In the genomic region with DNA sequence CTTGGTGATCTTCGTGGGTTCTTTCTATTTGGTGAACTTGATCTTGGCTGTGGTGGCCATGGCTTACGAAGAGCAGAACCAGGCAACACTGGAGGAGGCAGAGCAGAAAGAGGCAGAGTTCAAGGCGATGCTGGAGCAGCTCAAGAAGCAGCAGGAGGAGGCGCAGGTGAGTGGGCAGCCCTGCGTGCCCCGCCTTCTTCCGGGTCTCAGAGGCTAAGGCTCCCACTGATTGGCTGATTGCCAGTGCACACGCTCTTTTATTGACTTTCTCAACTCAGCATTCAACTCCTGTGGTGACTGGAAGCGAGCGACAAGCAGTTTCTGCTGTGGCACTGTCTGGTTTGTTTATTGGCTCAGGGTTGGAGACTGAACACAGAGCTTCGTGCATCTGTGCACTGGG, we compare ENCODE assay signal across 10 mouse cellular contexts.
DNase-seq lines count a peak whose midpoint lies in the region; ATAC-seq lines count a peak whose summit lies in the region.
"Had no signal": no experiment of that assay in that cellular context is flagged by ENCODE, and none has a peak within 500 bp of the region (broad histone marks: within the 10 kb centered on the region; RNA-seq: fewer than 3 reads in every experiment).

No protein-coding gene starts in this region.

- H3K9me3 ChIP-seq in midbrain, embryonic 14.5 days (ENCODE audit: control insufficient read depth, low read length), result no peaks in the 10 kb centered on the region
- no peaks in the 10 kb centered on the region for H3K9me3 ChIP-seq in midbrain, embryonic 10.5 days (replicated peaks)
- H3K9me3 ChIP-seq in intestine, embryonic 16.5 days (ENCODE audit: control insufficient read depth, low read length), result no peaks in the 10 kb centered on the region
- H3K9me3 ChIP-seq: limb, embryonic 15.5 days had no signal

- no peak for ATAC-seq in midbrain, embryonic 14.5 days (ENCODE audit: low FRiP score, low TSS enrichment)
- peak; percentile 88 for ATAC-seq in intestine, embryonic 16.5 days
- ATAC-seq: Patski had no signal

- no peak overlapping the region for H3K4me3 ChIP-seq in midbrain, embryonic 14.5 days (replicated peaks; ENCODE audit: low read depth, low read length)
- H3K4me3 ChIP-seq in midbrain, embryonic 10.5 days, result no peak overlapping the region
- H3K4me3 ChIP-seq in intestine, embryonic 16.5 days (ENCODE audit: low read length), result no peak overlapping the region
- H3K4me3 ChIP-seq: limb, embryonic 15.5 days had no signal

- H3K4me2 ChIP-seq in midbrain, embryonic 14.5 days (ENCODE audit: low read length), result no peak overlapping the region
- peak overlapping the region; percentile 25 for H3K4me2 ChIP-seq in intestine, embryonic 16.5 days (ENCODE audit: low read depth, low read length)
- H3K4me2 ChIP-seq: limb, embryonic 15.5 days had no signal

- H3K27ac ChIP-seq in midbrain, embryonic 14.5 days (replicated peaks; ENCODE audit: low read depth, low read length), result no peak overlapping the region
- no peak overlapping the region for H3K27ac ChIP-seq in midbrain, embryonic 10.5 days (replicated peaks)
- no peak overlapping the region for H3K27ac ChIP-seq in intestine, embryonic 16.5 days (ENCODE audit: low read length)
- H3K27ac ChIP-seq: limb, embryonic 15.5 days had no signal

- 46% methylated on average over 11 of the region's 11 CpGs for WGBS in midbrain, embryonic 14.5 days
- WGBS in midbrain, embryonic 10.5 days, result 41% methylated on average over 11 of the region's 11 CpGs
- WGBS in intestine, embryonic 16.5 days, result 30% methylated on average over 11 of the region's 11 CpGs

- no peak overlapping the region for H3K9ac ChIP-seq in midbrain, embryonic 14.5 days (replicated peaks; ENCODE audit: low read length)
- no peak overlapping the region for H3K9ac ChIP-seq in intestine, embryonic 16.5 days (ENCODE audit: low read depth, low read length)
- H3K9ac ChIP-seq: limb, embryonic 15.5 days had no signal

- intact Hi-C loops in left cerebral cortex, postnatal 36 days (cut with DNase I), result no loop called here

- no peaks in the 10 kb centered on the region for H3K27me3 ChIP-seq in midbrain, embryonic 14.5 days (ENCODE audit: control insufficient read depth, insufficient read depth, low read length)
- H3K27me3 ChIP-seq in midbrain, embryonic 10.5 days (ENCODE audit: low read depth, poor library complexity, severe bottlenecking), result no peaks in the 10 kb centered on the region
- no peaks in the 10 kb centered on the region for H3K27me3 ChIP-seq in intestine, embryonic 16.5 days (replicated peaks; ENCODE audit: control insufficient read depth, insufficient read depth, low read length)
- H3K27me3 ChIP-seq: limb, embryonic 15.5 days; Patski had no signal

- peaks cover 36% of the 10 kb centered on the region for H3K36me3 ChIP-seq in midbrain, embryonic 14.5 days (ENCODE audit: control insufficient read depth, insufficient read depth, low read length)
- peaks cover 24% of the 10 kb centered on the region for H3K36me3 ChIP-seq in midbrain, embryonic 10.5 days
- H3K36me3 ChIP-seq in intestine, embryonic 16.5 days (ENCODE audit: control insufficient read depth, insufficient read depth, low read length), result no peaks in the 10 kb centered on the region
- H3K36me3 ChIP-seq: limb, embryonic 15.5 days had no signal

- H3K4me1 ChIP-seq in midbrain, embryonic 14.5 days (ENCODE audit: control insufficient read depth, insufficient read depth, low read length), result no peaks in the 10 kb centered on the region
- peaks cover 11% of the 10 kb centered on the region for H3K4me1 ChIP-seq in midbrain, embryonic 10.5 days
- no peaks in the 10 kb centered on the region for H3K4me1 ChIP-seq in intestine, embryonic 16.5 days (ENCODE audit: control insufficient read depth, insufficient read depth, low read length)
- H3K4me1 ChIP-seq: limb, embryonic 15.5 days had no signal

- peak; percentile 49 for DNase-seq in midbrain, embryonic 14.5 days
- no peak for DNase-seq in midbrain, embryonic 10.5 days (ENCODE audit: low spot score)
- peak; percentile 60 for DNase-seq in ZHBTc4 (ENCODE audit: low read depth, low spot score)
- DNase-seq in thymus, postnatal 14 days, result peak; percentile 19
- no peak for DNase-seq in heart, adult 9 months (ENCODE audit: low spot score in 2 of 2)
- DNase-seq in left cerebral cortex, postnatal 36 days (ENCODE audit: low spot score in 2 of 2), result no peak
- DNase-seq: heart, postnatal 10 days had no signal

Comparison
In these comparisons a context has a peak if more than half of its experiments do, and no peak if none do; other contexts are left out.
1. DNase-seq: peak in midbrain, embryonic 14.5 days (single experiment), ZHBTc4 (single experiment) and thymus, postnatal 14 days (single experiment); none in midbrain, embryonic 10.5 days (single experiment), heart, adult 9 months (0 of 2) and left cerebral cortex, postnatal 36 days (0 of 2).